Mouse (Mus musculus): ENCODE measurements around the gene Cyp4f16.

GRCm38 (mm10) chr17:32527748-32528147 is 8.6 kb upstream of the Cyp4f16 start:
- TF ChIP-seq CTCF (IDR thresholded peaks at IDR 0.05; ENCODE audit: control insufficient read depth, insufficient read depth, low read length) = no peak
- no peak for TF ChIP-seq POLR2A (IDR thresholded peaks at IDR 0.05; ENCODE audit: borderline replicate concordance, control insufficient read depth, low read depth, low read length)
